Mouse (Mus musculus): ENCODE measurements around the gene Akr1b8.
A peak's percentile ranks its signal among the peaks of the same experiment; 100 is the strongest.
"Not testable (repeated sequence)": the region's sequence is repeated elsewhere in the genome, so short reads cannot be mapped to it uniquely, and the experiment has no call there.

Gene Akr1b8

GRCm38 (mm10) chr6:34350037-34350699 lies 3.8 kb upstream of the Akr1b8 start:
- no peak for DNase-seq (ENCODE audit: low spot score in 2 of 2)

DNA sequence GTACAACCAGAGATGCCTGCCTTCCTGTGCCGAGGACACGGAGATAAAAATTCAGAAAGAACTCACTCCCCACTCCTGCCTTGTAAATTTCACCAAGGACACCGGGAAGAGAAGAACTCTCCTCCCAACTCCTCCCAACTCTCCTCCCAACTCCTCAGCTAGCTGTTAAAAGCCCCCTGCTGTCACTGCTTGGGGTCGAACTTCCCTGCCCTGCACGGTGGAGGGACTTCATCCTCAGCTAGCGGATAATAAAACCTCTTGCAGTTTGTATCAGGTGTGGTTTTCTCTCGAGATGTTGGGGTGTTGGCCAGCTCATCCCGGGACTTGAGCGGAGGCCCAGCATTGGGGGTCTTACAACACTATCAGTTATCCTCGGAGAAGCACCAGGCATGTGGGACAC lies 2.4 kb upstream of the Akr1b8 start:
- DNase-seq (ENCODE audit: low spot score in 2 of 2) = not testable (repeated sequence)

- DNase-seq (ENCODE audit: low spot score in 2 of 2) = no peak
Observed at GRCm38 (mm10) chr6:34352401-34352800, 1.5 kb upstream of the Akr1b8 start.

DNA sequence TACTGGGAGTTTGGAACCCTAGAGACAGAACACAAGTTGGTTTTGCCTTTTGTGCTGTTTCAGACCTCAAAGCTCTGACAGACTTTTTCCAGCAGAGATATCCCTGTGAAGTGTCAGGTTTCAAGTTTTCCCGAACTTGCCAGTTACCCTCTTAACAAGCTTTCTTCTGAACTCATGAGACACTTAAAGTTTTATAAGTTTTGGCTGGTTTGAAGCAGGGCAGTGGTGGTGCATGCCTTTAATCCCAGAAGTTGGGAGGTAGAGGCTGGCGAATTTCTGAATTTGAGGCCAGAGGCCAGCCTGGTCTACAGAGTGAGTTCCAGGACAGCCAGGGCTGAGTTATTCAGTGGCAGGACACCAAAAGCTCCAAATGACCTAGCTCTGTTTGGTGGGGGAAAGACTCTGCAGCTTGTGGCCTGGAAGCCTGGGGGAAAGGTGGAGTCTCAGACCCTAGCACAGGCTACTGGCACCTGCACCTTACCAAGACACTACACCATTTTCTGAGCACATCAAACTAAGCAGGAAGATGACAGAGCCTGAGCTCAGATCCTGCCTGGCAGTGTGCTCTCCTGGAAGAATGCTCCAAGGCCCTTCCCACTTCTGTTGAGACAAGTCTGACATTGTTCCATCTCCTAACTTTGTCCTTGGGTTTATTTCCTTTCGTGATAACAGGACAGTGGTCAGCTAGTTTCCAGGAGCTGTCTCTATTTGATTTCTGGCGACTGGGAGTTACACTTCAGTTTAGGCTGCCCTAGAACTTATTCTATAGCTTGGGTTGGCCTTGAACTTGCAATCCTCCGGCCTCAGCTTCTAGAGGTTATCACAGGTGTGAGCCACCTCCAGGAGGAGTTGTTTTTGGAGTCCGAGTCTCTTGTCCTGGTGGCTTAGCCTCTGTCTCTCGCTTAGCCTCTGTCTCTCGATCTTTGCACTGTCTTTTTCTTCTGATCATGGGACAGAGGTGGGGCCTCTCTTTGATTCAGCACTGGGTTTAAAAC lies 732 bp downstream of the Akr1b8 start:
- DNase-seq (ENCODE audit: low spot score in 2 of 2) = no peak

DNA sequence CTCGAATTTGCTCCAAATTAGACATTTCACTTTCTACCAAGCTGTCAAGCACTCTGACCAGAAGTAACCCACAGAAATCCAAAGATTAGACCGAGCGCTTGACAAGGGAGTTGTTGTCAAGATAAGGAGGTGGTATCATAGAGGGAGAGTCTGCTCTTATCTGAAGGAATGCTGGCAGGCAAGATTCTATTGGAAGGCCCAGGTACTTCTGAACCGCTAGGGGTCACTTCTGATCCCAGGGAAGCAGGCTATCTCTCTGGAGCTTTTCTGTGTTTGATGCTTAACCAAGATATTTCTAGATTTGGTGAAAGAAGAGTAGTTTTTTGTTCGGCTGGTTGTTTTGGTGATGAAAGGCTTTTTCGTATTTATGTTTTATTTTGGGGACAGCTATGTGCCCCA lies 1.4 kb downstream of the Akr1b8 start:
- DNase-seq (ENCODE audit: low spot score in 2 of 2) = no peak

- DNase-seq (ENCODE audit: low spot score in 2 of 2) = no peak
Observed at GRCm38 (mm10) chr6:34355841-34356240, 1.9 kb downstream of the Akr1b8 start.

GRCm38 (mm10) chr6:34364217-34365136 lies 10.6 kb downstream of the Akr1b8 start:
- no peak for DNase-seq (ENCODE audit: low spot score in 2 of 2)

- DNase-seq (ENCODE audit: low spot score in 2 of 2) = peak; percentile 38 to 52
Observed at GRCm38 (mm10) chr6:34367998-34368397, 14.1 kb downstream of the Akr1b8 start.

DNA sequence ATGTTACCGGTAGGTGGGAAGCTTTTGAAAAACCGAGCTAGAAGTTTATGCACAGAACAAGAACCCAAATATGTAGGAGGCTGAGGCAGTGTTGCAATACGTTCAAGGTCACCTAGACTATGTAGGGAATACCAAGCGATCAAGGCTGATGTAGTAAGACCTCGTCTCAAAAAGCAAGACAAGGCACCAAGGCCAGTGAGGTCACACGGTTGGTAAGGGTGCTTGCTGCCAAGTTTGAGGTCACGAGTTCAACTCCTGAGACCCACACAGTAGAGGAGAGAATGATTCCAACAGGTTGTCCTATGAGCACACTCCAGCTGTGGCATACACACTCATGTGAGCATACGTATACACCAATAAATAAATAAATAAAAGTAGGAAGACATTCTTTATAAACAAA lies 16.2 kb downstream of the Akr1b8 start:
- no peak for DNase-seq (ENCODE audit: low spot score in 2 of 2)

GRCm38 (mm10) chr6:34371700-34372351 lies 17.9 kb downstream of the Akr1b8 start:
- peak; percentile 61 to 81 for DNase-seq (ENCODE audit: low spot score in 2 of 2)

DNA sequence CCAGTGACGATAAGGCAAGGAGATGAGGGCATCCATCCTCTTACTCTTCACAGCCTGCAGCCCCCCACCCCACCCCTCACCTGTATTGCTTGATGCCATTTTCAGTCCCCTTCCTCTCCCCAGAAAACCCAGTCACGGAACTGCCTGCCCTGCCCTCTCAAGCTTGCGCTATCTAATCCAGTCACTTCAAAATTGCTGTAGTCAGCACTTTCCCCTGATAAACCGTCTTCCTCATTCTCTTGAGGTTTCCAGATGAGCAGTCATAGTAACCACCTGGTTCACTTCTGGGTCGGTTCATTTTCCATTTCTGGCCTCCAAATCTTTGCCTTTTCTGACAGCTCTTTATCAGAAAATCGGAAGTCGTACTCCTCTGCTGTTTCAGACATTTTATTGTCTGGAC lies 19.9 kb downstream of the Akr1b8 start:
- no peak for DNase-seq (ENCODE audit: low spot score in 2 of 2)

- not testable (repeated sequence) for DNase-seq (ENCODE audit: low spot score in 2 of 2)
Observed at GRCm38 (mm10) chr6:34375888-34376287, 22.0 kb downstream of the Akr1b8 start.

DNA sequence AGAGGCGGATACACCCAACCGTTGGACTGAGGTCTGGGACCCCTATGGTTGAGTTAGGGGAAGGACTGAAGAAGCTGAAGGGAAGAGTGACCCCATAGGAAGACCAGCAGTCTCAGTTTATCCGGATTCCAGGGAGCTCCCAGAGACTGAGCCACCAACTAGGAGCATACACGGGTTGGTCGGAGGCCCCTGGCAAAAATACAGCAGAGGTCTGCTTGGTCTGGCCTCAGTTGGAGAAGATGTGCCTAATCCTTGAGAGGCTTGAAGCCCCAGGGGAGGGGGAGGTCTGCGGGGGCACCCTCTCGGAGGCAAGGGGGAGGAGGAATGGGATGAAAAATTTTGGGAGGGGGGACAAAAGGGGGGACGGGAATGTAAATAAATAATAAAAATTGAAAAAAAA lies 29.5 kb downstream of the Akr1b8 start:
- no peak for DNase-seq (ENCODE audit: low spot score in 2 of 2)

DNA sequence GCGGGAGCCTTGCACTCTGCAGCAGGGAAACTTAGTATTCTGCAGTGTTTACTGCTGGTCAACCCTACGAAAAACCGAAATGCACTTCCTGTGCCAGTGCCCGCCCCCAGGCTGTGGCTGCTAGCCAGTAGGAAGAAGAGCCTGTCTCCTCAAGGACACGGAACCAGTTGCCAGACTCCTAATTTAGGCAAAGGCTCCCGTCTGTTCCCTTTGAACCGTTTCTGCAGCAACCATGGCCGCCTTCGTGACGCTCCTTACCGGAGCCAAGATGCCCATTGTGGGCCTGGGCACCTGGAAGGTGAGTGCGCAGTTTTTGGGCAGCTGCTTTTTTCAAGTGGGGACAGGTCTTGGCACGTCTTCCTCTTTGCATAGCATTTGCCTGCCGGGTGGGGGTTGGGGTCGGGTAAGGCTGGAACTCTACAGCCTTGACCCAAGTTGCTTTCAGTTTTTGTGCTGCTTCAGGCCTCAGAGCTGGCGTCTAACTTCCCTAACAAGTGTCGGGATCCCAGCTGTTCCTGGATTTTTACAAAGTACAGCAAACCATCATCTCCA lies 30.3 kb downstream of the Akr1b8 start, which contains the start of gene Akr1b10:
Gene Akr1b10, plus strand, starts transcription at position 109 of the 552 bp plus-strand sequence.
- peak; percentile 82 to 88 for DNase-seq (ENCODE audit: low spot score in 2 of 2)

- DNase-seq (ENCODE audit: low spot score in 2 of 2) = peak; percentile 38 to 51
Observed at GRCm38 (mm10) chr6:34384701-34385370, 30.9 kb downstream of the Akr1b8 start.

DNA sequence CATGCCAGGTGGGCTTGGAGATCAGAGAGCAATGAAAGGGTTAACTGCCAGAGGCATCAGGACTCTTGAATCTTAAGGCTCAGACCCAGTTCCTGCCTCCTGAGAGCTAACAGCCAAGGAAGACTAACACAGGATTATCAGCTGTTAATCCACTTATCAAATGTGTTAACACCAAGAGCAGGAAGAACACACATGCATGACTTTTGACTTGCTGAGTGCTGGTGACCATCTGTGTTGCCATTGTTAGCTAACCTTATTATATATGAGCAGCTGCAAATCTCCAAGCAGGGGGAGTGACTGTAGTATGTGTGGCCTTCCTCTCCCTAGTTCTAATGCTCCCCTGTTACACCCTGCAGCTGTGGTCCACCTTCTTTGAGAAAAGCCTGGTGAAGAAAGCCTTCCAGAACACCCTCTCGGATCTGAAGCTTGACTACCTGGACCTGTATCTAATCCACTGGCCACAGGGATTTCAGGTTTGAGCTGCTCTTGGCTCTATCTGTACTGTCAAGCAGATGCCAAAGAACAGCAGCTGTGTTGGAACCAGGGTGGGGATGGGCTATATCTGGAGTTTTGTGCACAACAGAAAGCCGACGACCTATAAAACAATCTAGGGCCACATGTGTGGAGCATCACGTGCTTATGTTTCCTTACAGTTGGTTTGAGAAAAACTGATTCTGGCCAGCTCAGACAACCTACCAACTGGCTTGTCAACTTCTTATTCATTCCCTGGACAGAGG lies 34.7 kb downstream of the Akr1b8 start:
- DNase-seq (ENCODE audit: low spot score in 2 of 2) = no peak

DNA sequence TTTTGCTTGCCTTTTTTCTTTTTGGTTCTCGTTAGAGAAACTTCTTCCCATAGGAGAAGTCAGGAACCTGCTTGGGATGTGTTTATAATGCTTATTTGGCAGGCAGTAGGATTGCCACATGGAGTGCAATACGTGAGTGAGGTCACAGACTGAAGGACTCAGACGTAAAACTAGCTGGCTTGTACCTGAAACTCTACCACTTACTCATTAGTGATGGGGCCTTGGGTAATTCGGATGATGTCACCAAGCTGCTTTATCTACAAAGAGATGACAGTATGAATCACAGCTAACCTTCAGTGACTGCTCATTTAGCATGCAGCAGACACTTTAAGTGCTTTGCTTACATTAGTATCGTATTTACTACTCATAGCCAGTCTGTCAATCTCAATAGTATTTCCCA lies 42.0 kb downstream of the Akr1b8 start:
- DNase-seq (ENCODE audit: low spot score in 2 of 2) = no peak

DNA sequence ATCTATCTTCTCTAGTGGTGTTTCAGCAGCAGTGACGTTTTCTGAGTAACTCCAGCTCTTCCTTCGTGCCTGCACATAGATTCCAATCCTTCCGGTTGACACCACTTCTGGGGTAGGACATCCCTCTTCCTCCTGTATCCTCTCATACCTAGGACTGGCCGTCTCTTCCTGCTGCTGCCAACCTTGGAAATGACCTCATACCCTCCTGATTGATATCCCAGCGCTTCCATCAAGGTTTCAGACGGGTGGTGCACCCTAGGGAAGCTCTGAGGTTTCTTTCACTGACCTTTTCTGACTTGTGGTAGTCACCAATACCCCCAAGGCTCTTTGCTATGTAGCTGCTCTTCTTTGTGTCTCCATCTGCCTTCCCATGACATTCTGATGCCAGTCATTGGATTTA lies 44.5 kb downstream of the Akr1b8 start:
- no peak for DNase-seq (ENCODE audit: low spot score in 2 of 2)

DNA sequence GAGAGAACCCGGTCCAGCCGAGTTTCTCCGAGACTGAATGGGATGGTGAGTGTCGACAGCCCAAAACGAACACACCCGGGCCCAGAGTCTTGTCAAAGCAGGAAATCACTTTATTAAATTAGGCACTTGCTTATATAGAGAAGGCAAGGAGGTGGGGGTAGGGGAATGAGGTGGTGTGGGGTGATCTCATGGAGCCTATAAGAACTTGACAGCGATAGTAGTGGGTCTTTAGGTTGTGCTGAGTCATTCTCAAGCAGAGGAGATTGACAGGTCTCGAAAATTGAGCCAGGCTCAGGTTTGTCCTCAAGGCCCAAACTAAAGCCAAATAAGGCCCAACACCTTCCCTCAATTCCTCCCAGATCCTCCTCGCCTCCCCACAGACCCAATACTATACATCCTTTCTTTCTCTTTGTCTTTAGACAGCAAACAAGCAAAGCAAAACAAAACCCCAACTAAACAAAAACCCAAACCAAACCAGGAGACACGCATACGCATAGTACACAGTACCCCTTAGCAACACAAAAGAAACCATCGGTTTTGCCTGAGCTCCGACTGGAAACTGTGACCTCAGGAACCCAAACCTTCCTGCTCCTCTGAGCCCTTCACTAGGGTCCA lies 45.8 kb downstream of the Akr1b8 start:
- no peak for DNase-seq (ENCODE audit: low spot score in 2 of 2)
